In genomic region chrX:98936101-98936500, GRCm38 (mm10) we compare ENCODE assay signal across 8 mouse cellular contexts. TPM values are rescaled to one million over a fixed set of nuclear protein-coding genes. Genes with fewer than 3 reads are reported as not detected.
A peak's percentile ranks its signal among the peaks of the same experiment; 100 is the strongest.
DNase-seq lines count a peak whose midpoint lies in the region; ATAC-seq and TF ChIP-seq lines count a peak whose summit lies in the region.

Yipf6 (plus strand) TSS chrX:98936316.

- no peak for TF ChIP-seq POLR2A in bone marrow, adult 2 months (IDR thresholded peaks at IDR 0.05; ENCODE audit: borderline replicate concordance, control insufficient read depth, low read depth, low read length)

- no peak for TF ChIP-seq CTCF in bone marrow, adult 2 months (IDR thresholded peaks at IDR 0.05; ENCODE audit: control insufficient read depth, insufficient read depth, low read length)

- WGBS in neural tube, embryonic 11.5 days: 64% methylated on average over 3 of the region's 3 CpGs
- 76% methylated on average over 3 of the region's 3 CpGs for WGBS in bone marrow, adult 2 months
- WGBS in heart, embryonic 11.5 days (ENCODE audit: insufficient replicate concordance): 62% methylated on average over 3 of the region's 3 CpGs
- 76% methylated on average over 3 of the region's 3 CpGs for WGBS in midbrain, embryonic 11.5 days

- no peak for ATAC-seq in neural tube, embryonic 11.5 days (ENCODE audit: insufficient read depth, low FRiP score, low TSS enrichment)
- no peak for ATAC-seq in heart, embryonic 11.5 days (replicated peaks; ENCODE audit: insufficient number of reproducible peaks, low FRiP score, low TSS enrichment)
- ATAC-seq in midbrain, embryonic 11.5 days (ENCODE audit: low FRiP score): no peak

- no peaks in the 10 kb centered on the region for H3K36me3 ChIP-seq in neural tube, embryonic 11.5 days (ENCODE audit: control insufficient read depth, insufficient read depth, low read length)
- no peaks in the 10 kb centered on the region for H3K36me3 ChIP-seq in heart, embryonic 11.5 days (ENCODE audit: control insufficient read depth, insufficient read depth, low read length)
- H3K36me3 ChIP-seq in midbrain, embryonic 11.5 days (ENCODE audit: control insufficient read depth, insufficient read depth, low read length): no peaks in the 10 kb centered on the region

- H3K4me1 ChIP-seq in neural tube, embryonic 11.5 days (ENCODE audit: control insufficient read depth, insufficient read depth, low read length): no peaks in the 10 kb centered on the region
- H3K4me1 ChIP-seq in bone marrow, adult 2 months (ENCODE audit: control insufficient read depth, insufficient read depth, low read length): no peaks in the 10 kb centered on the region
- no peaks in the 10 kb centered on the region for H3K4me1 ChIP-seq in heart, embryonic 11.5 days (ENCODE audit: control insufficient read depth, insufficient read depth, low read length)
- H3K4me1 ChIP-seq in midbrain, embryonic 11.5 days (ENCODE audit: control insufficient read depth, insufficient read depth, low read length): peaks cover 4% of the 10 kb centered on the region; the same call in 1 of the 2 replicates

- H3K4me2 ChIP-seq in neural tube, embryonic 11.5 days (ENCODE audit: low read depth): peak within 1 kb of the TSS; percentile 53
- H3K4me2 ChIP-seq in heart, embryonic 11.5 days: peak within 1 kb of the TSS; percentile 63
- H3K4me2 ChIP-seq in midbrain, embryonic 11.5 days: peak within 1 kb of the TSS; percentile 53

- H3K9me3 ChIP-seq in neural tube, embryonic 11.5 days (ENCODE audit: control insufficient read depth, low read length): no peaks in the 10 kb centered on the region
- H3K9me3 ChIP-seq in heart, embryonic 11.5 days (replicated peaks; ENCODE audit: control insufficient read depth, low read length): no peaks in the 10 kb centered on the region
- H3K9me3 ChIP-seq in midbrain, embryonic 11.5 days (ENCODE audit: control insufficient read depth, low read length): no peaks in the 10 kb centered on the region

- peak within 1 kb of the TSS; percentile 79; the same call in 1 of the 2 replicates for H3K27ac ChIP-seq in neural tube, embryonic 11.5 days (ENCODE audit: low read depth, low read length)
- peak within 1 kb of the TSS; percentile 92 for H3K27ac ChIP-seq in bone marrow, adult 2 months (ENCODE audit: control insufficient read depth, insufficient read depth, low read depth, low read length, poor library complexity)
- H3K27ac ChIP-seq in heart, embryonic 11.5 days (ENCODE audit: low read depth, low read length): peak within 1 kb of the TSS; percentile 95
- peak within 1 kb of the TSS; percentile 81 for H3K27ac ChIP-seq in midbrain, embryonic 11.5 days (ENCODE audit: low read depth, low read length)

- H3K4me3 ChIP-seq in neural tube, embryonic 11.5 days (ENCODE audit: low read depth, low read length): peak within 1 kb of the TSS; percentile 55
- H3K4me3 ChIP-seq in bone marrow, adult 2 months (replicated peaks; ENCODE audit: control insufficient read depth, low read depth, low read length): peak within 1 kb of the TSS; percentile 96
- H3K4me3 ChIP-seq in heart, embryonic 11.5 days (ENCODE audit: low read depth, low read length): peak within 1 kb of the TSS; percentile 59
- peak within 1 kb of the TSS; percentile 51 for H3K4me3 ChIP-seq in midbrain, embryonic 11.5 days (ENCODE audit: low read depth, low read length)

- H3K27me3 ChIP-seq in neural tube, embryonic 11.5 days (ENCODE audit: control insufficient read depth, insufficient read depth, low read length): no peaks in the 10 kb centered on the region
- no peaks in the 10 kb centered on the region; the same call in 1 of the 2 replicates for H3K27me3 ChIP-seq in heart, embryonic 11.5 days (ENCODE audit: control insufficient read depth, insufficient read depth, low read length)
- no peaks in the 10 kb centered on the region for H3K27me3 ChIP-seq in midbrain, embryonic 11.5 days (ENCODE audit: control insufficient read depth, insufficient read depth, low read length)

- no peak for DNase-seq in neural tube, embryonic 11.5 days (ENCODE audit: low spot score)
- DNase-seq in neural tube, embryonic 10.5 days (ENCODE audit: extremely low spot score, low spot score): no peak
- DNase-seq in left cerebral cortex, adult 8-10 months (ENCODE audit: low spot score in 2 of 2): no peak
- no peak for DNase-seq in midbrain, embryonic 11.5 days (ENCODE audit: low spot score, missing footprints)
- no peak for DNase-seq in right cerebral cortex, postnatal 14 days
- no peak for DNase-seq in c-Kit-positive CD71-positive TER-119-positive erythroid progenitor cells, embryonic 14.5 days (ENCODE audit: low spot score)

- H3K9ac ChIP-seq in neural tube, embryonic 11.5 days (ENCODE audit: low read length): peak within 1 kb of the TSS; percentile 73
- peak within 1 kb of the TSS; percentile 79 for H3K9ac ChIP-seq in heart, embryonic 11.5 days (ENCODE audit: low read depth, low read length)
- peak within 1 kb of the TSS; percentile 65 for H3K9ac ChIP-seq in midbrain, embryonic 11.5 days (ENCODE audit: low read length)

RNA-seq across cellular contexts. Expression of gene Yipf6, which starts in this region (rescaled TPM):
- 22.5 and 22.7 TPM in 2 replicates for polyA plus RNA-seq in neural tube, embryonic 11.5 days (2014; fragmentation: Nextera tagmentation; extraction: Ambion mirVana)
- polyA plus RNA-seq in bone marrow, adult 2 months (2011; ENCODE audit: insufficient read depth, insufficient read length, low replicate concordance, missing spikeins): 8.5 and 15.0 TPM in 2 replicates
- polyA plus RNA-seq in heart, embryonic 11.5 days (2014; fragmentation: Nextera tagmentation; extraction: Ambion mirVana): 17.9 and 18.3 TPM in 2 replicates
- 10 to 100 TPM; 33.1 to 37.4 (median 34.9) TPM for total RNA-seq in left cerebral cortex, adult 8-10 months (2022)
- polyA plus RNA-seq in midbrain, embryonic 11.5 days (2014; fragmentation: Nextera tagmentation; extraction: Ambion mirVana): 19.9 and 20.7 TPM in 2 replicates
